Mouse (Mus musculus) liver, embryonic 14.5 days (tissue): ENCODE measurements around the gene Zfp618. TPM values are rescaled to one million over a fixed set of nuclear protein-coding genes. Genes with fewer than 3 reads are reported as not detected.

Experiments
- ATAC-seq: fragments of 200-750 bp; cut with Nextera tagmentation; 2 replicates; pipeline ENCODE4 v1.8.0; 2017; ENCODE audit warnings: moderate number of reproducible peaks, mild to moderate bottlenecking, moderate library complexity; ENCODE audit not compliant: insufficient read depth
- DNase-seq, 3 experiments: peaks; one replicate each; pipeline ENCODE4 v3.0.0-alpha.2; 2012 to 2013; ENCODE audit warnings: low read depth in 3 of 3, low spot score in 3 of 3
- H3K27ac ChIP-seq: fragments of 300-500 bp; sonication (generic); 2 replicates; pipeline ENCODE4 v1.5.1; 2014; ENCODE audit warnings: moderate library complexity, mild to moderate bottlenecking, control low read depth, inconsistent platforms
- H3K27me3 ChIP-seq: fragments of 300-500 bp; sonication (generic); 2 replicates; pipeline ENCODE4 v1.6.1; 2014; ENCODE audit warnings: mild to moderate bottlenecking, low read length, moderate library complexity; ENCODE audit not compliant: control insufficient read depth, insufficient read depth
- H3K36me3 ChIP-seq: fragments of 300-500 bp; sonication (generic); replicated peaks from 2 replicates; pipeline ENCODE4 v1.6.1; 2014; ENCODE audit warnings: low read depth; ENCODE audit not compliant: control insufficient read depth, insufficient read depth
- H3K4me1 ChIP-seq, 2 experiments: fragments of 200-500 bp in 1 of 2; fragments of 300-500 bp in 1 of 2; sonication (generic) in 1 of 2; replicated peaks; 2 replicates each; pipeline ENCODE4 v1.6.1; 2012 to 2014; ENCODE audit warnings: antibody characterized with exemption in 1 of 2, inconsistent platforms in 1 of 2, low read length in 1 of 2; ENCODE audit not compliant: control insufficient read depth in 2 of 2, insufficient read depth in 2 of 2
- H3K4me2 ChIP-seq: fragments of 300-500 bp; sonication (generic); 2 replicates; pipeline ENCODE4 v1.6.1; 2014; ENCODE audit warnings: low read depth, mild to moderate bottlenecking, control low read depth, moderate library complexity
- H3K4me3 ChIP-seq, 2 experiments: fragments of 200-500 bp in 1 of 2; fragments of 300-500 bp in 1 of 2; sonication (generic) in 1 of 2; 2 replicates each; pipeline ENCODE4 v1.5.1; 2012 to 2014; ENCODE audit warnings: low read depth in 2 of 2, low read length in 2 of 2, mild to moderate bottlenecking in 2 of 2, control low read depth in 1 of 2, inconsistent platforms in 1 of 2, moderate library complexity in 1 of 2; ENCODE audit not compliant: insufficient read depth in 1 of 2
- H3K9ac ChIP-seq: fragments of 300-500 bp; sonication (generic); replicated peaks from 2 replicates; pipeline ENCODE4 v1.6.1; 2014; ENCODE audit warnings: mild to moderate bottlenecking, control low read depth, moderate library complexity
- H3K9me3 ChIP-seq: fragments of 300-500 bp; sonication (generic); 2 replicates; pipeline ENCODE4 v1.6.1; 2016; ENCODE audit warnings: low read length, mixed read lengths; ENCODE audit not compliant: control insufficient read depth
- CTCF ChIP-seq: IDR thresholded peaks from 2 replicates; pipeline ENCODE4 v1.5.1; 2016; ENCODE audit warnings: antibody characterized with exemption, low read depth, control low read depth
- EP300 ChIP-seq: IDR thresholded peaks from 2 replicates; pipeline ENCODE4 v1.6.1; 2016; ENCODE audit warnings: antibody characterized with exemption, low read depth
- WGBS: fragments of 180-500 bp; shearing (Covaris S2); extraction: QIAGEN DNeasy Blood & Tissue Kit; methylation state at CpG from one replicate; pipeline ENCODE4 v1.1.7; 2014; ENCODE audit not compliant: insufficient replicate concordance; 5-methylcytosine and 5-hydroxymethylcytosine counted together
- polyA plus RNA-seq, 2 experiments: library from polyadenylated mRNA; depleted of rRNA in 1 of 2; stranded (reverse) in 1 of 2; unstranded in 1 of 2; fragments of >200 nt; fragmentation: Nextera tagmentation in 1 of 2; extraction: Ambion mirVana in 1 of 2; gene quantifications; 2 replicates each; pipeline versions ENCODE4 v1.2.1 to v1.2.3; 2012 to 2014

Zfp618 gene
- polyA plus RNA-seq, 2 experiments, result 1.5 TPM

DNA sequence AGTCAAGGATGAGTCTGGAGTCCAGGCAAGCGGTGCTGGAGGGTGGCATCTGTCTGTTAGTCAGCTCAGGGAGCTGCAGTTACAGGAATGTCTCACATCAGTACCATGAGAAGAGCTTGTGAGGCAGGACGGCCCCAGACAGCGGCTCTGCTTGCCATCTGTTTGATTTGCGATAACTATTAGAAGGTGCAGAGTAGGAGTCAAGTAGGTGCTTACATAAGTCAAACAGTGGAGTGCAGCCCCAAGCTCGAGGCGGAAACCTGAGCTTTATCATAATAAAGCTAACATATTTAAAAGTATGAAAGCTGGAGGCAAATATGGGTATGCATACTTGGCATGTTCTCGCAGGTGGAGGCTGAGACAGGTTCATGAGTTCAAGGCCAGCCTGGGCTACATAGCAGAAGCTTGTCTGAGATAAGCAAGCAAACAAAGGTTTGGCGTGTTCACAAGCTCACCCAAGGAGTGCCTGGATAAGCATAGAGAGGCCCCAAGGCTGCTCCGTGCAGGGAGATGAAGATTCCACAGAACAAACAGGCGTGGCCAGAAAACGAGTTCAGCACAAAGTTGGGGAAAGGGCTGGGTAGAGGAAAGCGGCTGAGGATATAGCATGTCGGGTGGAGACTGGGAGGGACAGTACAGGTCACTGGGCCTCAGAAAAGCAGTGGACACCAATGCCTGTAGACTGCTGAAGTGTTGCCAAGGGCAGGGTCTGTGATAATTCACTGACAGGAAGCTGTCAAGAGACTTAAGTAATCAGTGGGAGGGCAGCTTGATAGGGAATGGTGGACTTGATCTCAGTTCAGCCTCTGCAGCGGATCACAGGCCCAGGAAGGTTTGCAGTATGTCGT is 106.3 kb downstream of the Zfp618 start:
- H3K4me1 ChIP-seq, result peaks cover 0 to 6% of the 10 kb centered on the region in 2 experiments; a peak in 2 of 4 replicates
- H3K9me3 ChIP-seq, result no peaks in the 10 kb centered on the region
- H3K27me3 ChIP-seq, result no peaks in the 10 kb centered on the region
- no peak overlapping the region for H3K4me2 ChIP-seq
- no peaks in the 10 kb centered on the region for H3K36me3 ChIP-seq
- no peak overlapping the region for H3K9ac ChIP-seq
- DNase-seq (no peak), ATAC-seq (no peak)
- H3K27ac ChIP-seq, result no peak overlapping the region
- WGBS, result 48% methylated on average over 15 of the region's 15 CpGs
- TF ChIP-seq CTCF, result no peak
- no peak for TF ChIP-seq EP300
- no peak overlapping the region for H3K4me3 ChIP-seq

DNA sequence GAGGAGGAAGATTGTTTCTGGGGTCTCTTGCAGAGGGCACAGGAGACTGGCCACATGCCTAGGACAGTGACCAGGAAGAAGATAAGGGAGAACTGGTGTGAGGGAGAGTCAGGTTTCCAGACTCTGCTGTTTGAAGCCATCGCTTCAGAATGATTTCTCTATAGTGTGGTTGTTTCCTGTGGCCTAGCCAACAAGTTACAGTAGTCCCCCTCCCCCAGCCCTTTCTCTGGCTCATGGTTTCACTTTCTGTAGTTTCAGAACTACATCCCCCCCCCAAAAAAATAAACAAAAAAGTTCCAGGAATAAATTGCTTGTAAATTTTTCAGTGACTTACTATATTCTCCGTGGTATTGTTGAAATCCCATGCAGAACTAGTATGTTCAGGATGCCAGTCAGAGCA is 107.8 kb downstream of the Zfp618 start:
- Histone ChIP-seq H3K4me3 (no peak overlapping the region), H3K4me1 (peaks cover 0 to 6% of the 10 kb centered on the region in 2 experiments; a peak in 2 of 4 replicates), H3K27me3 (no peaks in the 10 kb centered on the region), H3K9ac (no peak overlapping the region), H3K9me3 (no peaks in the 10 kb centered on the region), H3K4me2 (no peak overlapping the region), H3K36me3 (no peaks in the 10 kb centered on the region), H3K27ac (no peak overlapping the region)
- DNase-seq (no peak), ATAC-seq (no peak)
- TF ChIP-seq EP300 (no peak), CTCF (no peak)
- WGBS, result 51% methylated on average over 2 of the region's 2 CpGs

DNA sequence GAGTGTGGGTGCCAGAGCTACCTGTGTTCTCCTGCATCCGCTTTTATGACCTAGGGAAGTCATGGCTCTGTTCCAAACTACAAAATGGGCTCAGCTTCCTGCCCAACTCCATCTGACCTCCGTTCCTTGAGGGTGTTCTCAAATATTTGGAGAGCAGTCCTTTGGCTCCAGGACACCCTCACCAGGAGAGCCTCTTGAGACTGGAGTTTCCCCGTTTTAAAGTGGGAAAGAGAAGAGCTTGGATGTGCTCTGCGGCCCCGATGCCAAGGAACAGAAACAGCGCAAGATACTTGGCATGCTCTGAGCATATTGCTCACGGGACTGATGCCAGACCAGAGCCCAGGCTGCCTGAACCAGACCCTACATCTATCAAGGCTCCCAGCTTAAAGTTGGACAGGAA is 113.8 kb downstream of the Zfp618 start:
- no peak overlapping the region for H3K4me3 ChIP-seq
- 64% methylated on average over 7 of the region's 7 CpGs for WGBS

DNA sequence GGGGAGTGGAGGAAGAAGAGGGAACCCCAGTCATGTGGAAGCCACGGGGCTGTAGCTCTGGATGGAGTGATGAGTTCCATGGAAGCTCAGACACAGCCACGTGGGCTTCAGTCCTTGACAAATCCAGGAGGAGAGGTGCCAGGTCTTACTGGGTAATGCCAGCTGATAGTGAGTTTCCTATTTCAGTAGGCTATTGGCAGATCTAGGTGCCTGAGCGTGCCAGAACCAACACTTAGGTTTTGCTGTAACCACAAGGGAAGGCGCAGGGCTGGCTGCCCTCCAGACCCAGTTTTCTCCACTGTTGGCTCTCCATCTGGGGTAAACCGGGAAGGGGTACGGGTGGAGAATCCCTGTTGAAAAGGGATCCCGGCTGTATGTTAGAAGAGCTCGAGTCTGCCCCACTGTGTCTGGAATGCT is 119.1 kb downstream of the Zfp618 start:
- no peak for DNase-seq
- WGBS, result 63% methylated on average over 8 of the region's 8 CpGs
- TF ChIP-seq EP300, result no peak
- TF ChIP-seq CTCF, result no peak

More for the DNA sequence above, 113.8 kb downstream of the Zfp618 start:
- no peaks in the 10 kb centered on the region for H3K27me3 ChIP-seq
- ATAC-seq (no peak), DNase-seq (no peak)
- H3K9ac ChIP-seq, result no peak overlapping the region
- H3K27ac ChIP-seq, result no peak overlapping the region
- no peaks in the 10 kb centered on the region for H3K9me3 ChIP-seq
- no peaks in the 10 kb centered on the region for H3K4me1 ChIP-seq
- H3K4me2 ChIP-seq, result no peak overlapping the region
- no peaks in the 10 kb centered on the region for H3K36me3 ChIP-seq
- TF ChIP-seq CTCF, result no peak
- no peak for TF ChIP-seq EP300

DNA sequence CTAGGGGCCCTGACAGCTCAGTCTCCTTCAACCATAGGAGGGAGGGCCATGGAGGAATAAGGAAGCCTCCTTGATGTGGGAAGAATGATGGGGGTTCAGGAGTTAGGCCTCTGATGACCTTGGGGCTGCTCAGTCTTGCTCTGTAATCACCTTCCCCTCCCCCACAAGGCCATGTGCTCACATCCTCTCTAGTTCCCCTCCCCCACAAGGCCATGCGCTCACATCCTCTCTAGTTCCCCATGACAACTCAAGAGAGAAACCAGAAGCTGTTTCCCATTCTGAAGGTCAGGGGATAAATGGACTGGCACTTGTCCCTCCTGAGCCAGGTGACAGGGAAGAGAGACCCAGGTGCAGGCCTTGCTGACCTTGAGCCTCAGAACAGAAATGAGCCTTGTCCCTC is 124.1 kb downstream of the Zfp618 start:
- Histone ChIP-seq H3K36me3 (no peaks in the 10 kb centered on the region), H3K9ac (no peak overlapping the region), H3K9me3 (no peaks in the 10 kb centered on the region), H3K4me1 (peaks cover 0 to 2% of the 10 kb centered on the region in 2 experiments; a peak in 1 of 4 replicates), H3K4me3 (no peak overlapping the region), H3K27me3 (no peaks in the 10 kb centered on the region), H3K4me2 (no peak overlapping the region), H3K27ac (no peak overlapping the region)
- 11% methylated on average over 1 of the region's 1 CpGs for WGBS
- DNase-seq (no peak), ATAC-seq (no peak)
- TF ChIP-seq CTCF, result no peak

More for the DNA sequence above, 119.1 kb downstream of the Zfp618 start:
- Histone ChIP-seq H3K27me3 (no peaks in the 10 kb centered on the region), H3K9me3 (no peaks in the 10 kb centered on the region), H3K36me3 (no peaks in the 10 kb centered on the region), H3K4me1 (no peaks in the 10 kb centered on the region), H3K4me3 (no peak overlapping the region), H3K4me2 (no peak overlapping the region), H3K9ac (no peak overlapping the region), H3K27ac (no peak overlapping the region)
- no peak for ATAC-seq
